Mouse (Mus musculus) E14TG2a.4 (cell line): ENCODE measurements at regions not wholly inside any gene's neighbourhood (a gene's known extent, or its start where the extent isn't known, plus 50 kb on each side); places are given as distances from the start of the nearest gene placed in this dataset.

ENCODE experiments used
- CTCF ChIP-seq: conservative IDR thresholded peaks from 2 replicates; pipeline ENCODE4 v1.5.1; 2014; ENCODE audit warnings: low read length
- POU5F1 ChIP-seq: IDR thresholded peaks from 2 replicates; pipeline ENCODE4 v1.6.1; 2014; ENCODE audit warnings: low read length, borderline replicate concordance

DNA sequence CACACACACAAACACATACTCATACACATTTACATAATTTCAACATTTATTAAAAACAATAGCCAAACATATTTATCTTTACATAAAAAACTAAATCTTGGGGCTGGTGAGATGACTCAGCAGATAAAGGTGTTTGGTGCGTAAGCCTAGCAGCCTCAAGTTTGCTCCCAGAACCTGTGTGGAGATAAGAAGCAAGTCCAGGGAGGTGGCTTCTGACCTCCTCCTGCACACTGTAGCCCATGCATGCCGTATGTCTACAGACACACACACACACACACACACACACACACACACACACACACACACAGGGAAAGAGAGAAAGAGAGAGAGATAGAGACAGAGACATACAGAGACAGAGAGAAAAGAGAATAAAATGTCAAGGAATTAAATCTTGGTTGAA, 401.1 kb downstream of the Klf5 start:
- TF ChIP-seq CTCF (no peak), POU5F1 (no peak)
